Mouse (Mus musculus) cerebellum, adult 9-11 months (tissue): ENCODE results near the gene Runx2.
A peak's percentile ranks its signal among the peaks of the same experiment; 100 is the strongest.

Experiments
- DNase-seq: peaks from one replicate; pipeline ENCODE4 v3.0.0; 2022

Runx2 gene

DNA sequence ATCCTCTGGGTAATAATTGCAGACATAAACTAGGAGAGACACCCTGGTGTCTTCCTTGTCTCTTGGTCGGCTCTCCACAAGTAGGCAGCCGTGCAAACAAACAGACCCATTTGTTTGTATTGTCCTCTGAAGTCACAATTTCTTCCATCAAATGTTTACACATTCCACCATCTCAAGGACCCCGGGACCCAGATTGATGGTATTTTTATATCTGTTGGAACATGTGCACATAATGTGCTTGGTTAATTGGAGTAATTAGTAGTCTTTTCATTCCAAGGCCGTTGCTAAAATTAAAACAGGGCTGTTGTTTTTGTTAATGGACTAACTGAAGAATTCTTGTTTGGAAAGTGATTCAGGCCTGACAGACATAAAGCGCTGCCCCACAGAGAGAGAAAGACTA lies 236.8 kb downstream of the Runx2 start:
- DNase-seq = no peak

DNA sequence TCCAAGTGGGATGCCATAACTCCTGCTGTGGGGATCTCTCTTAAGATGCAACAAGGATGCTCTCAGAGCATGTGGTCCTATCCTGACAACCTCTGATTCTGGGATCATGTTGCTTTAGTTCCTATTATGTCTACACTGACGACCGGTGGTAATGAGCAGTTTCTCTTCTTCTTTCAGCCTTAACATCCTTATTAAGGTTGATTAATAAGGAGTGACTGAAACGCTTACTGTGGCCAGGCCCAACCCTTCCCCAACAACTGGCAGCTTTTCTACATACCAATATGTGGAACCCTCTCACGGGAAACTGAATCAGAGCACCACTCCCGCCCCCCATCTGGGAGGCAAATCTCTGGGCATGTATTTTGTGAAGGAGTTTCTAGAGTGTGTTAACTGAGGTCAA lies 243.7 kb downstream of the Runx2 start:
- DNase-seq = no peak

DNA sequence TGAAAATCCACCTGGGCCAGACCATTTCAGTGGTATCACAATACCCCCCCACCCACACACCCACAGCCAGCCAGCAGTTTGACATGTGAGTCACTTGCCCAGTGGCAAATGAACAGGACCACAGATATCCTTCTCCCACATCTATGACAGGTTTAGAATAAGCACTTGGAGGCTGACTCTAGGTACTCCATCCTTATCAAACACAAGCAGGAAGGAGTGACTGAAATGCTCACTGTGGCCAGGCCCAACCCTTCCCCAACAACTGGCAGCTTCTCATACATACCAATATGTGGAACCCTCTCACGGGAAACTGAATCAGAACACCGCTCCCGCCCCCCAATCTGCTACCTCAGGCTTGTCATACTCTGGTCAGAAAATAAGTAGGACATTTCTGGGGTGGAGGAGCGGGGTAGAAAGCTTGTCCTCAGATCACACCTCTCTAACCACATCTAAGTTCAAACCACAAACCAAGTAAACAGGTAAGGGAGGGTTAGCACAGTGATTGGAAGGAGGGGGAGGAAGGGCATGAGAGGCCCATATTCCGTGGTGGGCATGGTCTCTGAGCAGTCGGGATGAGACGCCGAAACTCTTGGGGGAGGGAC lies 245.5 kb downstream of the Runx2 start:
- no peak for DNase-seq

- no peak for DNase-seq
These were observed 247.6 kb downstream of the Runx2 start for GRCm38 (mm10) chr17:44566992-44567391.

GRCm38 (mm10) chr17:44565884-44566515 lies 248.6 kb downstream of the Runx2 start:
- DNase-seq = no peak

DNA sequence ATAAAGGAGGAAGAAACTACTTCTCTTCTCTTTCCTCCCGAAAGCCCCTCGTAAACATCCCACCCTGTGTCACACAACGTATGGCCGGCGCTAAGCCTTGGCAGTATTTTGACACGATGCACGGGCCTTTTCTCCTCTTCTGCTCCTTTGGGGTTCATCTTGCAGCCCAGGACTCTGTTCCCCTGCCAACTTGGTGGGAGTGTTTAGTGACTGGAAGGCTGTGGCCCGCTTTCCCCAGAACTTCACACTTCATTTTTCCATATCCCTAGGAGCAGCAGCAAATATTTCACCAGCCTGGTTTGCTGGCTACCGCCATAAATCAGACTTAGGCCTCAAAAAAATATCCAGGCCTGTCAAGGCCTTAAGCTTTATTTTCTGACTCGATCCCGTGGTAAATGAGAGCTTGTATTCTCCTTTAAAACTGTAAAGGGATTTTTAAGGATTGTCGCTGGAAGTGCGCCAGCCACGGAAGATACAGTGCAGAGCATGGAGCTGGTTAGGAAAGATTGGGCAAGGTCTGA lies 249.2 kb downstream of the Runx2 start:
- no peak for DNase-seq

GRCm38 (mm10) chr17:44564611-44565198 lies 249.9 kb downstream of the Runx2 start:
- DNase-seq = no peak

DNA sequence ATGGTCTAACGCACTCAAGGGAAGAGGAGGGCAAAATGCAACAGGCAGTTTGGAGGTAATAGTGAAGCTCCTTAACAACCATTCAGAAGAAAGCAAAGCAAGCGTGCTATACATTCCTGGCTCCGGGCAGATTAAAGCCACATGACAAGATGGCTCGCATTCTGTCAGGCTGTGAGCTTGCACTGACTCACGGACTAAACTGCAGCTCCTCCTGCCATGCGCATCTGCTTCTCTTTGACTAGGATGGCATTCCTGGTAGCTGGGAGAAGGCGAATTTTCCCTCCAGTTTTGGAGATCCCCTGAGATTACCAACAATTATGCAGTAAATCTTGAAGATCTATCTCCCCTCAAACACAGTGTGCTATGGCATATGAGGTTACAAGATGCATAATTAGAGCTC lies 254.6 kb downstream of the Runx2 start:
- DNase-seq = no peak

DNA sequence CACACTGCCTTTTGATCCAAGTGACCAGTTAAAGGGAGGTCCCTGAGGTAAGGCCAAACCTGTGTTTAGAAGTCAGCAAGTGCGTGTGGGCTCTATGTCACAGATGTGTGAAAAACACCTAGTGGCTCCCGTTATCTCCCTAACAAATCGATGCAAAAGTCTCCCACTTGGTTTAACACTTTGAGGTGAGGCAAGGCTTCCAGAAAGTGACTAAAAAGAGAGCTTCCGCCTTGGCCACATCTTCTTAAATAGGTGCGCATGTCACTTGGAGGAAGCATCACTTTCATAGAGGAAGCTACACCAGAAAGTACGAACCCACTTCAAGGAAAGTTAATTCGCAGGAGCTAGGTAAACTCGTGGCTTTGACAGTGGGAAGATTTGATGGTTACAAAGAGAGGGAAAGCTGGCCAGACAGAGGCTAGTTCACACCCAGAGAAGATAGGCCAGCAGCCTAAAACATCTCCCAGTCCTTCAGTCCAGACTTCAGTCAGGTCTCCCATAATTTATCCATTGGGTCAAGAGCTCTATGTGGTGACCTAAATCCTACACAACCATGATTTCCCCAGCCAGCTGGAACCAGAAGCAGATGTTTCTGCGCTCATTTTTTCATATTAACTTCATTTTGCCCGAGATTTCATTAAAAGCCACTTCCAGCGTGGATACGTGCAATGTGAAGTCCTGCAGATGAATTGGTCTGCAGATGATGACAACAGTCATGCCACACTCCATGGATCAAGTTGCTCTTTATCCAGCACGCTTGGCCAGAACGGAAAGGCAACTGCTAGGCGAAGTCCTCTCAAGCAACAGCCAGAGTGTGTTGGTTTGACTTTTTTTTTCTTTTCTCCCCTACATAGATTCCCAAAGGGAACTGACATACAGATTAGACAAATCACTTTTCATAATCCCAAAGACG lies 257.1 kb downstream of the Runx2 start:
- no peak for DNase-seq

DNA sequence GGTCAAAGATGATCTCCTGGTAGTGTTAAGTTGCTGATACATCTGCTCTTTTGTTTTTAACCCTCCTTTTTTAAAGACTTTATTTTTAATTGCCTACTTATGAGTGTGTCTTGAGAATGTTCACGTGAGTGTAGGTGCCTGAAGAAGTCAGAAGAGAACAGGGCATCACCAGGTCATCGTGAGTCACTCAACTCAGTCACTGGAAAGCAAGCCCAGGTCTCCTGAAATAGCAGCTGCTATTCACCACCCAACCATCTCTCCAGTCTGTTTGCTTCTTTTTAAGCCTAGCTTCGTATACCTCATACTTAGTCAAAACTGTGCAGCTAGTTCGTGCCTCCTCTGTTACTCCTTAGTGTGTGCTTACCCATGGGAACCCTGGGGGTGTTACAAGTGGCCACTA lies 259.7 kb downstream of the Runx2 start:
- DNase-seq = no peak

DNA sequence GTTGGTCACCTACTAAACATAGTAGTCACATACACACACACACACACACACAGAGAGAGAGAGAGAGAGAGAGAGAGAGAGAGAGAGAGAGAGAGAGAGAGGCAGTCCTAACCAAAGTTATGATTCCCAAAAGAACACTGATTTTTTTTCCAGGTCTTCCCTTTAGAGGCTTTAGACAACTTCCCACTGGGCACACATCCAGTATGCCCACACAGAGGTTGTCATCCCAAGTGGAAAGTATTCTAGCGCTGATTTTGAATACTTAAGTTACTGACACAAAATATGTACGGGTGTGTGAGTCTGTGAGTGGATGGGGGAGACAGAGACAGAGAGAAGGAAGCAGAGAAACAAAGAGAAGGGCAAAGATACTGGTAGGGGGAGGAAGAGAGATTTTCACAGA lies 265.0 kb downstream of the Runx2 start:
- DNase-seq = no peak

GRCm38 (mm10) chr17:44547922-44548321 lies 266.7 kb downstream of the Runx2 start:
- no peak for DNase-seq

- no peak for DNase-seq
These were observed 267.8 kb downstream of the Runx2 start for GRCm38 (mm10) chr17:44546801-44547200.

DNA sequence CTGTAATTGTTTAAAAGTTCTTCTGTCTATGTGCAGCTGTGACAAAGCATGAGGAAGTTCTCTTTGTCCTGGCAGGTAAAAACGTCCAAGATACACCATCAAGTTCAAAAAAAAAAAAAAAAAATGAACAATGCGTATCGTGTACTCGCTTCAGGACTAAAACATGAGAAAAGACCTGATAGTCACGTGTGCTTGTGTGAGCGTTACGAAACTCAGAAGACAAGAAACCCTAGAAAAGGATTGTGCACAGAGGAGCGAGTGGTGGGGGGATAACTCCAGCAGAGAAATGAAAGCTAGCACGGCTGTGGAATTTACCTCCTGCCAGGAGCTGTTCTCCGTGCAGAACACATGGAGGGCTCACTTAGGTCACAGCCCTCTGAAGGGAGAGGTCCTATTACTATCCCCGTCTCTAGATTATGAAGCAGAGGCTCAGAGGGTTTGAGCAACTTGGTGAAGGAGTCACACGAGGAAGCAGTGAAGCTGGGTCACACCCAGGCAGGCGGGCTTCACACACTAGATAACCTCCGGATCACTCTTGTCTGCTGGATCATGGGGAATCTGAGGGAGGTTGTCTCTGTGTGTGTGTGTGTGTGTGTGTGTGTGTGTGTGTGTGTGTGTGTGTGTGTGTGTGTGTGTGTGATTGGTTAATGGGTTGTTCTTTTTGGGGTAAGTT lies 269.3 kb downstream of the Runx2 start:
- DNase-seq = no peak

DNA sequence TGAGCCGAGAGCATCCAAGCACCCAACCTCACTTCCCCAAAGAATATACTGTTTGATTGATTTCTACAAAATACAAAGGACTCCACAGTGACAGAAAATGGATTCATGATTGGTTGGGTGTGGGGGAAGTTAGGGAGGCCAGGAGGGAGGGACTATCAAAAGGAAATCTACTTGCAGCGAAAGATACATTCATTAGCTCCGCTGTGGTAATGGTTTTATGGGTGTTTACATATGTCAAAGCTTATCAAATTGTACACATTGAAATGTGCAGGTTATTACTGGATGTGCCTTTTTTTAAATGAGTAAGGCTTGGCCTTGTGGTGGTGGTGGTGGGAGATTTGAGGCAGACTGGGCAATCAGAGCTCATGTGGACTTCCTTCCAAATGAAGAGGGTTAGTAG lies 271.9 kb downstream of the Runx2 start:
- no peak for DNase-seq

DNA sequence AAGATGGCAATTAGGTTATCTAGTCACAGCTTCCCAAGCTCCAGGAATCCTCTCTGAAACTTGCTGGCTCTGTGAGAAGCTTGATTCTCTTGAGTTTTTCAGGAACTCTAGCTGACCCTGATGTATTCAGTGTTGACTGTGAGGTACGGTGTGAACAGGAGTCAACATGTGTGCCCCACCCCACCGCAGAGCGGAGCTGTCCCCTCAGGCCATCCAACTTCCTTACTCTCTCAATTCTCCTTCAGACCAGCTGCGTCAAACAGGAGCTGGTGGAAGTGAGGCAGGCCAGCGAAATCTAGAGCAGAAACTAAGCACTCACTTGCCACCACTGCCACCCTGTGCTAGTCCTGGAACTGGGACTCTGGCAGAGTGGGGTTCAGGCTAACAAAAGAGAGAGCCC lies 273.9 kb downstream of the Runx2 start:
- no peak for DNase-seq

DNA sequence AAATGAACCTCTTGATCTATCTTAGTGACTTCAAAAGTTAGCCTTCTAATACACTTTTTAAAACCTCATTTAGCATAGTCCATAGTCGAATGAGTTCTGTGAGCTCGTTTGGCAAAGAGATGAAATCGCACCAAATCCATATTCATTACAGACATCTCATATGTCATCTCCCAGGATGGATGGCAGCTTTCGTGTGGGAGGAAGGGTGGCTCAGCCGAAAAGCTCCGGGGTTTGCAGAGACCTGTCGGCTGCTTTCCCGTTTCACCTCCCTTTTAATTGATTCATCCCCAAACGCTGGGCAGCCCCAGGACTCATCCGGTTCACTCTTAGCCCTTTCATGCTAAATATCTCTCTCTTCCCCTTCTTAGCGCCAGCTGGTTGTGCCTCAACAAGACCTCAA lies 275.7 kb downstream of the Runx2 start:
- no peak for DNase-seq

DNA sequence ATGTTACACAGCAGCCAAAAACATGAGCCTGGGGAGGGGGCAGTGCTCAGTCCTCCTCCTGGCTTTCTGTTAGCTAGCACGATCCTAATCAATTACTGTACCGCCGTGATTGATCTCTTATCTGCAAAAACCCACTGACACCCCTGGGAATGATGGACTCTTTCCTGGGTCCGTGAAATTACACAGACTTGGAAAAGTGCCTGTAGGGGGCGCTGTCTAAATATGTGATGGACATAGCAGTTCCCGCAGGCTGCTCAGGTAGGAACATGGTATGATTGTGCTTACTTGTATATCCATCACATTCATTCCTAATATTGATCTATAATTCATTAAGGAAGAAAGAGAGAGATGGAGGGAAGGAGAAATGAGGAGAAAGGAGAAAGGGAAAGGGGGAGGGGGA lies 284.6 kb downstream of the Runx2 start:
- DNase-seq = no peak

- no peak for DNase-seq
These were observed 286.0 kb downstream of the Runx2 start for GRCm38 (mm10) chr17:44528617-44529016.

DNA sequence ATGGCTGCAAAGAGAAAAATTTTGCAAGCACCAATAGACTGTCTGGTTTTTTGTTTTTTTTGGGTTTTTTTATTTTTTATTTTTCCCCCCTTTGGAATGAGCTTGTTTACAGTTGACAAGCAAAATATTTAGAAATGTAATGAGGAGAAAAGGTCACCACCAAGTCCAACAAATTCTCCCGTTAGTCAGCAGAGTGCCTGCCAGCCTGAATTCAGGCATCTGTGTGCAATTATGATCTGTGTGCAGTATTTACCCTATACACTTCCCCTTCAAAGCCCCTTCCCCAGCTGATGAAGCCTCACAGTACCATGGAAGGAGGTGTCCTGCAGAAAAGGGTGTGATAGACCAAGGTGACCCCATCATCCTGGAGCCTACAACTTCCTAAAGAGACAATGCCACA lies 290.5 kb downstream of the Runx2 start:
- DNase-seq = no peak

GRCm38 (mm10) chr17:44522906-44523305 lies 291.7 kb downstream of the Runx2 start:
- DNase-seq = no peak

- DNase-seq = peak; percentile 8
These were observed 294.2 kb downstream of the Runx2 start for GRCm38 (mm10) chr17:44520122-44521075.
